Mouse (Mus musculus): ENCODE results near the gene Trim24. TPM values are rescaled to one million over a fixed set of nuclear protein-coding genes. Genes with fewer than 3 reads are reported as not detected.

Gene Trim24
- polyA plus RNA-seq, 1 experiment from 2014 or later, result 6.0 TPM

- WGBS, result 79% methylated on average over 4 of the region's 4 CpGs
- no peaks in the 10 kb centered on the region for H3K27me3 ChIP-seq (replicated peaks; ENCODE audit: control insufficient read depth, insufficient read depth, low read length)
Observed at GRCm38 (mm10) chr6:37858126-37858525, 12.5 kb upstream of the Trim24 start.

GRCm38 (mm10) chr6:37862893-37863292 lies 7.7 kb upstream of the Trim24 start:
- H3K9me3 ChIP-seq (ENCODE audit: control insufficient read depth, low read length), result no peaks in the 10 kb centered on the region
- 88% methylated on average over 7 of the region's 7 CpGs for WGBS
- no peaks in the 10 kb centered on the region for H3K36me3 ChIP-seq (ENCODE audit: control insufficient read depth, insufficient read depth, low read length)
- no peak overlapping the region for H3K27ac ChIP-seq (ENCODE audit: low read length)
- H3K4me3 ChIP-seq (ENCODE audit: low read length), result no peak overlapping the region
- no peaks in the 10 kb centered on the region for H3K27me3 ChIP-seq (replicated peaks; ENCODE audit: control insufficient read depth, insufficient read depth, low read length)
- no peak for ATAC-seq
- H3K4me1 ChIP-seq (ENCODE audit: control insufficient read depth, insufficient read depth, low read length), result no peaks in the 10 kb centered on the region
- no peak overlapping the region for H3K9ac ChIP-seq (ENCODE audit: low read depth, low read length)
- H3K4me2 ChIP-seq (ENCODE audit: low read depth, low read length), result no peak overlapping the region

More at GRCm38 (mm10) chr6:37858126-37858525, 12.5 kb upstream of the Trim24 start:
- no peak overlapping the region for H3K9ac ChIP-seq (ENCODE audit: low read depth, low read length)
- ATAC-seq, result no peak
- H3K4me2 ChIP-seq (ENCODE audit: low read depth, low read length), result no peak overlapping the region
- no peaks in the 10 kb centered on the region for H3K36me3 ChIP-seq (ENCODE audit: control insufficient read depth, insufficient read depth, low read length)
- H3K4me1 ChIP-seq (ENCODE audit: control insufficient read depth, insufficient read depth, low read length), result no peaks in the 10 kb centered on the region
- no peak overlapping the region for H3K4me3 ChIP-seq (ENCODE audit: low read length)
- H3K27ac ChIP-seq (ENCODE audit: low read length), result no peak overlapping the region
- H3K9me3 ChIP-seq (ENCODE audit: control insufficient read depth, low read length), result no peaks in the 10 kb centered on the region

- Histone ChIP-seq H3K4me3 (ENCODE audit: low read length) (no peak overlapping the region), H3K9ac (ENCODE audit: low read depth, low read length) (no peak overlapping the region), H3K4me2 (ENCODE audit: low read depth, low read length) (no peak overlapping the region), H3K9me3 (ENCODE audit: control insufficient read depth, low read length) (no peaks in the 10 kb centered on the region), H3K27ac (ENCODE audit: low read length) (no peak overlapping the region), H3K36me3 (ENCODE audit: control insufficient read depth, insufficient read depth, low read length) (no peaks in the 10 kb centered on the region), H3K27me3 (replicated peaks; ENCODE audit: control insufficient read depth, insufficient read depth, low read length) (no peaks in the 10 kb centered on the region), H3K4me1 (ENCODE audit: control insufficient read depth, insufficient read depth, low read length) (no peaks in the 10 kb centered on the region)
- ATAC-seq, result no peak
- WGBS, result 70% methylated on average over 2 of the region's 2 CpGs
Observed at GRCm38 (mm10) chr6:37863961-37864730, 6.5 kb upstream of the Trim24 start.

GRCm38 (mm10) chr6:37871137-37871851 lies 683 bp downstream of the Trim24 start:
- no peaks in the 10 kb centered on the region for H3K4me1 ChIP-seq (ENCODE audit: control insufficient read depth, insufficient read depth, low read length)
- peaks cover 5% of the 10 kb centered on the region for H3K36me3 ChIP-seq (ENCODE audit: control insufficient read depth, insufficient read depth, low read length)
- no peaks in the 10 kb centered on the region for H3K27me3 ChIP-seq (replicated peaks; ENCODE audit: control insufficient read depth, insufficient read depth, low read length)
- peak overlapping the region; percentile 96 for H3K4me3 ChIP-seq (ENCODE audit: low read length)
- under 1% methylated on average over 69 of the region's 70 CpGs for WGBS
- peaks cover 29% of the 10 kb centered on the region for H3K9me3 ChIP-seq (ENCODE audit: control insufficient read depth, low read length)
- peak; percentile 39 for ATAC-seq
- H3K4me2 ChIP-seq (ENCODE audit: low read depth, low read length), result peak overlapping the region; percentile 41
- peak overlapping the region; percentile 92 for H3K9ac ChIP-seq (ENCODE audit: low read depth, low read length)
- peak overlapping the region; percentile 95 for H3K27ac ChIP-seq (ENCODE audit: low read length)

GRCm38 (mm10) chr6:37872861-37873260 lies 2.2 kb downstream of the Trim24 start:
- Histone ChIP-seq H3K4me2 (ENCODE audit: low read depth, low read length) (no peak overlapping the region), H3K4me3 (ENCODE audit: low read length) (no peak overlapping the region), H3K36me3 (ENCODE audit: control insufficient read depth, insufficient read depth, low read length) (peaks cover 14% of the 10 kb centered on the region), H3K27me3 (replicated peaks; ENCODE audit: control insufficient read depth, insufficient read depth, low read length) (no peaks in the 10 kb centered on the region), H3K4me1 (ENCODE audit: control insufficient read depth, insufficient read depth, low read length) (no peaks in the 10 kb centered on the region), H3K9ac (ENCODE audit: low read depth, low read length) (no peak overlapping the region), H3K9me3 (ENCODE audit: control insufficient read depth, low read length) (peaks cover 38% of the 10 kb centered on the region), H3K27ac (ENCODE audit: low read length) (no peak overlapping the region)
- no peak for ATAC-seq
- WGBS, result 91% methylated on average over 1 of the region's 1 CpGs

- Histone ChIP-seq H3K9me3 (ENCODE audit: control insufficient read depth, low read length) (peaks cover 38% of the 10 kb centered on the region), H3K4me2 (ENCODE audit: low read depth, low read length) (no peak overlapping the region), H3K36me3 (ENCODE audit: control insufficient read depth, insufficient read depth, low read length) (peaks cover 14% of the 10 kb centered on the region)
Observed at GRCm38 (mm10) chr6:37873731-37874130, 3.1 kb downstream of the Trim24 start.

GRCm38 (mm10) chr6:37878206-37878605 lies 7.6 kb downstream of the Trim24 start:
- no peak for ATAC-seq
- H3K9me3 ChIP-seq (ENCODE audit: control insufficient read depth, low read length), result peaks cover 30% of the 10 kb centered on the region
- 91% methylated on average over 1 of the region's 1 CpGs for WGBS
- H3K4me2 ChIP-seq (ENCODE audit: low read depth, low read length), result no peak overlapping the region
- no peak overlapping the region for H3K4me3 ChIP-seq (ENCODE audit: low read length)
- no peak overlapping the region for H3K9ac ChIP-seq (ENCODE audit: low read depth, low read length)
- H3K36me3 ChIP-seq (ENCODE audit: control insufficient read depth, insufficient read depth, low read length), result peaks cover 14% of the 10 kb centered on the region
- H3K27ac ChIP-seq (ENCODE audit: low read length), result no peak overlapping the region
- H3K27me3 ChIP-seq (replicated peaks; ENCODE audit: control insufficient read depth, insufficient read depth, low read length), result no peaks in the 10 kb centered on the region
- no peaks in the 10 kb centered on the region for H3K4me1 ChIP-seq (ENCODE audit: control insufficient read depth, insufficient read depth, low read length)

More at GRCm38 (mm10) chr6:37873731-37874130, 3.1 kb downstream of the Trim24 start:
- Histone ChIP-seq H3K9ac (ENCODE audit: low read depth, low read length) (no peak overlapping the region), H3K4me3 (ENCODE audit: low read length) (no peak overlapping the region), H3K4me1 (ENCODE audit: control insufficient read depth, insufficient read depth, low read length) (no peaks in the 10 kb centered on the region), H3K27ac (ENCODE audit: low read length) (no peak overlapping the region), H3K27me3 (replicated peaks; ENCODE audit: control insufficient read depth, insufficient read depth, low read length) (no peaks in the 10 kb centered on the region)
- no peak for ATAC-seq

- H3K4me3 ChIP-seq (ENCODE audit: low read length), result no peak overlapping the region
- ATAC-seq, result no peak
- H3K27me3 ChIP-seq (replicated peaks; ENCODE audit: control insufficient read depth, insufficient read depth, low read length), result no peaks in the 10 kb centered on the region
- no peak overlapping the region for H3K4me2 ChIP-seq (ENCODE audit: low read depth, low read length)
- H3K9ac ChIP-seq (ENCODE audit: low read depth, low read length), result no peak overlapping the region
- H3K27ac ChIP-seq (ENCODE audit: low read length), result no peak overlapping the region
- peaks cover 13% of the 10 kb centered on the region; the same call in 1 of the 2 replicates for H3K9me3 ChIP-seq (ENCODE audit: control insufficient read depth, low read length)
- H3K4me1 ChIP-seq (ENCODE audit: control insufficient read depth, insufficient read depth, low read length), result no peaks in the 10 kb centered on the region
- H3K36me3 ChIP-seq (ENCODE audit: control insufficient read depth, insufficient read depth, low read length), result peaks cover 11% of the 10 kb centered on the region
- WGBS, result 96% methylated on average over 3 of the region's 3 CpGs
Observed at GRCm38 (mm10) chr6:37880586-37880985, 10.0 kb downstream of the Trim24 start.

GRCm38 (mm10) chr6:37893586-37893985 lies 23.0 kb downstream of the Trim24 start:
- no peaks in the 10 kb centered on the region; the same call in 1 of the 2 replicates for H3K9me3 ChIP-seq (ENCODE audit: control insufficient read depth, low read length)
- H3K4me2 ChIP-seq (ENCODE audit: low read depth, low read length), result no peak overlapping the region
- no peaks in the 10 kb centered on the region for H3K36me3 ChIP-seq (ENCODE audit: control insufficient read depth, insufficient read depth, low read length)
- no peaks in the 10 kb centered on the region for H3K27me3 ChIP-seq (replicated peaks; ENCODE audit: control insufficient read depth, insufficient read depth, low read length)
- no peak overlapping the region for H3K4me3 ChIP-seq (ENCODE audit: low read length)
- 88% methylated on average over 2 of the region's 2 CpGs for WGBS
- ATAC-seq, result no peak
- H3K4me1 ChIP-seq (ENCODE audit: control insufficient read depth, insufficient read depth, low read length), result peaks cover 8% of the 10 kb centered on the region; the same call in 1 of the 2 replicates
- no peak overlapping the region for H3K27ac ChIP-seq (ENCODE audit: low read length)
- H3K9ac ChIP-seq (ENCODE audit: low read depth, low read length), result no peak overlapping the region
